24 mouse cellular contexts compared by ENCODE assay signal in genomic region chr8:94607064-94607463, GRCm38 (mm10). TPM values are rescaled to one million over a fixed set of nuclear protein-coding genes. Genes with fewer than 3 reads are reported as not detected.
DNase-seq lines count a peak whose midpoint lies in the region; ATAC-seq and TF ChIP-seq lines count a peak whose summit lies in the region.
"Had no signal": no experiment of that assay in that cellular context is flagged by ENCODE, and none has a peak within 500 bp of the region (broad histone marks: within the 10 kb centered on the region; RNA-seq: fewer than 3 reads in every experiment).

No protein-coding gene starts in this region.

- ATAC-seq in CD4-positive, CD25-positive, alpha-beta regulatory T cell, adult 4 months: no peak
- no peak for ATAC-seq in liver, postnatal 0 days
- ATAC-seq: forebrain, embryonic 13.5 days; inflammation-experienced regulatory T-cells, adult 6 months had no signal

- H3K4me3 ChIP-seq in liver, postnatal 0 days (ENCODE audit: low read depth, low read length): no peak overlapping the region
- H3K4me3 ChIP-seq in cortical plate, adult 2 months (ENCODE audit: insufficient read depth, low read length): no peak overlapping the region
- H3K4me3 ChIP-seq: embryonic facial prominence, embryonic 10.5 days; forebrain, embryonic 13.5 days; gastrocnemius, adult 2 months; heart, embryonic 13.5 days; limb, embryonic 13.5 days; midbrain, embryonic 10.5 days; myocyte had no signal

- no peak overlapping the region for H3K27ac ChIP-seq in liver, postnatal 0 days (ENCODE audit: low read depth)
- H3K27ac ChIP-seq in cortical plate, adult 2 months (ENCODE audit: insufficient read depth, low read length): no peak overlapping the region
- H3K27ac ChIP-seq: embryonic facial prominence, embryonic 10.5 days; forebrain, embryonic 13.5 days; gastrocnemius, adult 2 months; heart, embryonic 13.5 days; limb, embryonic 13.5 days; midbrain, embryonic 10.5 days had no signal

- 93% methylated on average over 5 of the region's 5 CpGs for WGBS in liver, postnatal 0 days (ENCODE audit: insufficient replicate concordance)

- H3K36me3 ChIP-seq in liver, postnatal 0 days (replicated peaks; ENCODE audit: insufficient read depth, low read length): no peaks in the 10 kb centered on the region

- no peak overlapping the region for H3K9ac ChIP-seq in liver, postnatal 0 days (replicated peaks)
- H3K9ac ChIP-seq: forebrain, embryonic 13.5 days; heart, embryonic 13.5 days; limb, embryonic 13.5 days had no signal

- H3K27me3 ChIP-seq in liver, postnatal 0 days (ENCODE audit: insufficient read depth, low read length): no peaks in the 10 kb centered on the region
- H3K27me3 ChIP-seq: forebrain, embryonic 13.5 days; heart, embryonic 13.5 days; limb, embryonic 13.5 days had no signal

- peak; percentile 25; the same call in 1 of the 2 replicates for TF ChIP-seq CTCF in liver, postnatal 0 days (IDR thresholded peaks at IDR 0.05; ENCODE audit: low read depth)
- TF ChIP-seq CTCF in cortical plate, adult 2 months (IDR thresholded peaks at IDR 0.05; ENCODE audit: extremely low read depth, insufficient read depth, low read length): 0 out of 2 replicates have a peak, but pooled peaks have one; percentile 1

- no peak overlapping the region for H3K4me2 ChIP-seq in liver, postnatal 0 days (ENCODE audit: low read depth, low read length)
- H3K4me2 ChIP-seq: forebrain, embryonic 13.5 days; heart, embryonic 13.5 days; limb, embryonic 13.5 days had no signal

- TF ChIP-seq POLR2A in cortical plate, adult 2 months (IDR thresholded peaks at IDR 0.05; ENCODE audit: extremely low read depth, insufficient read depth, low read length): no peak

- H3K9me3 ChIP-seq in liver, postnatal 0 days (ENCODE audit: low read length): no peaks in the 10 kb centered on the region
- H3K9me3 ChIP-seq: embryonic facial prominence, embryonic 10.5 days; forebrain, embryonic 13.5 days; heart, embryonic 13.5 days; limb, embryonic 13.5 days; midbrain, embryonic 10.5 days had no signal

- peak; percentile 30 for DNase-seq in CD4-positive, CD25-positive, alpha-beta regulatory T cell, adult 2 months (ENCODE audit: low read depth, low spot score)
- no peak for DNase-seq in liver, postnatal 0 days
- DNase-seq in liver: no peak
- DNase-seq in cerebellum, postnatal 14 days: no peak
- DNase-seq in left cerebral cortex, postnatal 36 days (ENCODE audit: low spot score in 2 of 2): no peak
- DNase-seq in urinary bladder, adult 2 months (ENCODE audit: low spot score): no peak
- DNase-seq: adrenal gland, adult 2 months; cerebellum, adult 11-12 months; cerebellum, postnatal 36 days; gastrocnemius, adult 2 months; heart, adult 11 months; kidney, postnatal 10 days; lung, adult 18-20 months; right cerebral cortex, postnatal 4 days; thymus, adult 18-20 months had no signal

- intact Hi-C loops in left cerebral cortex, postnatal 36 days (cut with DNase I): loop anchor here (10.0 kb wide), 1 partner anchor 208 kb away; the partner anchor contains the start of gene Ccl17

- TF ChIP-seq EP300 in liver, postnatal 0 days (IDR thresholded peaks at IDR 0.05; ENCODE audit: low read depth): no peak

- H3K4me1 ChIP-seq in liver, postnatal 0 days (ENCODE audit: insufficient read depth): peaks cover 6% of the 10 kb centered on the region; the same call in 1 of the 2 replicates
- H3K4me1 ChIP-seq in cortical plate, adult 2 months (ENCODE audit: control insufficient read depth, insufficient read depth, low read length): no peaks in the 10 kb centered on the region

RNA-seq across cellular contexts. Expression of gene Fam192a, which starts 5.3 kb away (rescaled TPM):
- polyA plus RNA-seq in CD4-positive, CD25-positive, alpha-beta regulatory T cell, adult 4 months (2017; shearing (Covaris generic)): 10 to 100 TPM; 80.6 to 84.1 TPM
- polyA plus RNA-seq in liver, postnatal 0 days (2015; fragmentation: Nextera tagmentation; extraction: Ambion mirVana): 23.6 and 24.2 TPM in 2 replicates
- 50.2 and 51.1 TPM in 2 replicates for polyA plus RNA-seq in cortical plate, adult 2 months (2012; rRNA removed)
- 10 to 100 TPM; 45.3 to 45.6 TPM for total RNA-seq in left cerebral cortex, postnatal 36 days (2021)
- polyA plus RNA-seq in urinary bladder, adult 2 months (2012; rRNA removed): 42.8 and 48.5 TPM in 2 replicates

RNA-seq across cellular contexts. Expression of gene Rspry1, which starts 5.3 kb away (rescaled TPM):
- 10 to 100 TPM; 25.3 to 29.6 TPM for polyA plus RNA-seq in CD4-positive, CD25-positive, alpha-beta regulatory T cell, adult 4 months (2017; shearing (Covaris generic))
- 10.2 and 11.1 TPM in 2 replicates for polyA plus RNA-seq in liver, postnatal 0 days (2015; fragmentation: Nextera tagmentation; extraction: Ambion mirVana)
- polyA plus RNA-seq in cortical plate, adult 2 months (2012; rRNA removed): 18.0 and 19.8 TPM in 2 replicates
- total RNA-seq in left cerebral cortex, postnatal 36 days (2021): 10 to 100 TPM; 24.8 to 30.0 TPM
- 11.4 and 12.5 TPM in 2 replicates for polyA plus RNA-seq in urinary bladder, adult 2 months (2012; rRNA removed)

RNA-seq across cellular contexts. Expression of gene Arl2bp, which starts 59.3 kb away (rescaled TPM):
- 10 to 100 TPM; 22.2 to 28.4 TPM for polyA plus RNA-seq in CD4-positive, CD25-positive, alpha-beta regulatory T cell, adult 4 months (2017; shearing (Covaris generic))
- 20.8 and 21.3 TPM in 2 replicates for polyA plus RNA-seq in liver, postnatal 0 days (2015; fragmentation: Nextera tagmentation; extraction: Ambion mirVana)
- 234 and 235 TPM in 2 replicates for polyA plus RNA-seq in cortical plate, adult 2 months (2012; rRNA removed)
- total RNA-seq in left cerebral cortex, postnatal 36 days (2021): 100 to 1,000 TPM; 153 to 159 TPM
- polyA plus RNA-seq in urinary bladder, adult 2 months (2012; rRNA removed): 113 and 116 TPM in 2 replicates
